Mouse (Mus musculus): ENCODE results near the gene Entpd8.

Entpd8 gene

GRCm38 (mm10) chr2:25095109-25095850, 15.2 kb downstream of the Entpd8 start, which contains the start of gene Noxa1:
Noxa1 (minus strand) TSS chr2:25095149.
- peak; percentile 40 for DNase-seq (ENCODE audit: extremely low spot score)

DNA sequence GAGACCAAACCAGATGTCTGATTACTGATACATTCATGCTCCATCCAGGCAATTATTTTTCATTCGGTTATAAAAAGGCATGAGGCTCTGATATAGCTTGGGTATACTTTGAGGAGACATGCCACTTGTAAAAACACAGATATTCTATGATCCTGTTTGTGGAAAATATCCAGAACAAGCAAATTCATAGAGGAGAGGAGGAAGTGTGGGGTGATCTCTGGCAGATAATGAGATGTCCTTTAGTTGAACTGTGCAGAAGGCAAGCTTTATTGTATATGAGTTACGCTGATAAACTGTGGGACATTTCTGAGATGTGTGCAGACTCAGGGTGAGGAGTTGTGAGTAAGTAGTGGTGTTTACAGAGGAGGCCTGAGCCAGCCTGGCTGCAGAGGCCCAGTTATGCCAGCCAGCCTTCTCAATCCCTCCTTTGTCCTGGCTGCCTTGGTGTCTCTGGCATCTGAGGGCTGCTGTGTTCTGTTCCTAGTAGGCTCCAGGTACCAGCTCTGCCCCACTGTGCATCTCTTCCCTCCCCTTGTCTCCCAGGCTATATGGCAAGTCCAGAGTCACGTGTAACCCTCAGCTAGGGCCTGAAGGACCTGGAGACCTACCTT, 18.0 kb downstream of the Entpd8 start:
- no peak for DNase-seq (ENCODE audit: extremely low spot score)

DNA sequence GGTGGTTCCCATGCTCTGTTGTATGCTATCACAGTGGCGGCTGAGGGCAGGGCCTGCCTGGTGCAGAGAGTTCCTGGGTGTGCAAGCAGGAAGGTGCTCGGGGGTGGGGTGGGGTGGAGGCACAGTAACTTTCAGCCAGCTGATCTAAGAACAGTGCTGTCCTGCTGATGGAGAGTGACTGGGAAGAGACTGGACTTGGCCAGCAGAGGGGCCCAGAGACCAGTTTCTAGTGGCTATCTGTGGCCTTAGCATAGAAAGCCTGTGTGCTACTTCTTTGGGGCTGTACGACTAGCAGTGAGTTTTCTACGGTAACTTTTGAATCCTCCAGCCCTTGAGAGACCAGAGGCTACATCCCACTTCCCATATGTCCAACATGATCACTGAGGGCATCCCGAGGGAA, 18.9 kb downstream of the Entpd8 start:
- DNase-seq (ENCODE audit: extremely low spot score), result peak; percentile 45

DNA sequence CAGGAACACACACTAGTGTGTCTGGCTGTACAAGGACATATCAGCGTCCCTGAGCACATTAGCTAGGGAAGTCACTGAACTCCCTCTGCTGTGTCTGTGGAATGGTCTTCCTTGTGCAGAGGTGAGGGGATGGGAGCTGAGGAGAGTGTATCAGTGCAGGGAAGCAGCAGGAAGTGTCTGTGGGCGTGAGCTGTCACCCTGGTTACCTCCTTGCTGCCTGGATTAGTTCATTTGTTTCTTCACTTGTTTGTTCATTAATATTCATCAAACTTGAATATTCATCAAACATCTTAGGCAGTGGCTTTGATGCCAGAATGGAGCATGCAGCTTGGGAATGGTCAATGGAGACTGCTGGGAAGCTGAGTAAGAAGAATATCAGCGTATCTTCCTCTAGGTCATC, 19.6 kb downstream of the Entpd8 start:
- DNase-seq (ENCODE audit: extremely low spot score), result no peak

DNA sequence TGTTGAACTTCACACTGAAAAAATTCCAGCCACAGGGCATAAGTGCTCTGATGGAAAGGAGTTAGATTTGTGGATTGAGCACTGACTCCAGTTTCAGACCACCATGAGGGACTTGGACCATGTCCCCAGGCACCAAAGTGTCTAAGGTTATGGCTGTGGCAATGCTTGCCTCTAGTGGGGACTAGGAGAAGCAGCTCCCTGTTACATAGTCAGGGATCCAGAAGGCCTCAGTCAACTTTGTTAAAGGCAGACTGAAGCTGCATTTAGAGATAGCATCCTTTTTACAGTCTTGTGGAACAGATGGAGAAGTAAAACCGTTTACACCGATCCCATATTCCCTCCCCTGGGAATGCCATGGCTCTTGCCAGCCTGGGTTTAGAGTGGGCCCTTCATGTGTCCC, 24.0 kb downstream of the Entpd8 start:
- no peak for DNase-seq (ENCODE audit: extremely low spot score)

DNA sequence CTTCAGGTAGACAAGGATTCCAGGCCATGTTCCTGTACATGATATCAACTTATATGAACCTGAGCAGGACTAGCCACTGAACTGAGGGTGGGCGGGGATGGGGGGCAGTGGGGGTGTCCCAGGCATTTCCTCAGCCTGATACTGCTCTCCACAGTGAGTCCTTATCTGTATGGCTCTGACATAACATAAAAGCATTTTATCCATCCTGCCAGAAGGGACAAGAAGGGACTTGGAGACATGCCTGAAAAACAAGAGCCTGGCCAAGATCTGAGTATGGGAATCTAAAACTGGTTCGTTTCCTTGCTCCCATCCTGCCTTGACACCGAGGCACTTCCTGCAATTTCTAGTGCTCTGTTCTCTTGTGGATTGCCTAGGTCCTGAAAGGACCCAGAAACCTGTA, 25.9 kb downstream of the Entpd8 start:
- no peak for DNase-seq (ENCODE audit: extremely low spot score)

DNA sequence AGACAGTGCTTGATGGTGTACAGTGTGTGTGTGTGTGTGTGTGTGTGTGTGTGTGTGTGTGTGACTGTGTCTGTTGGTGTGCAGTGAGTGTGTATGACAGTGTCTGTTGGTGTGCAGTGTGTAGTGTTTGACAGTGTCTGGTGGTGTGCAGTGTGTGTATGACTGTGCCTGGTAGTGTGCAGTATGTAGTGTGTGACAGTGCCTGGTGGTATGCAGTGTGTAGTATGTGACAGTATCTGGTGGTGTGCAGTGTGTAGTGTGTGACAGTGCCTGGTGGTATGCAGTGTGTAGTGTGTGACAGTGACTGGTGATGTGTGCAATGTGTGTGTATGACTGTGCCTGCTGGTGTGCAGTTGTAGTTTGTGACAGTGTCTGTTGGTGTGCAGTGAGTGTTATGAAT, 29.4 kb downstream of the Entpd8 start:
- DNase-seq (ENCODE audit: extremely low spot score), result no peak

DNA sequence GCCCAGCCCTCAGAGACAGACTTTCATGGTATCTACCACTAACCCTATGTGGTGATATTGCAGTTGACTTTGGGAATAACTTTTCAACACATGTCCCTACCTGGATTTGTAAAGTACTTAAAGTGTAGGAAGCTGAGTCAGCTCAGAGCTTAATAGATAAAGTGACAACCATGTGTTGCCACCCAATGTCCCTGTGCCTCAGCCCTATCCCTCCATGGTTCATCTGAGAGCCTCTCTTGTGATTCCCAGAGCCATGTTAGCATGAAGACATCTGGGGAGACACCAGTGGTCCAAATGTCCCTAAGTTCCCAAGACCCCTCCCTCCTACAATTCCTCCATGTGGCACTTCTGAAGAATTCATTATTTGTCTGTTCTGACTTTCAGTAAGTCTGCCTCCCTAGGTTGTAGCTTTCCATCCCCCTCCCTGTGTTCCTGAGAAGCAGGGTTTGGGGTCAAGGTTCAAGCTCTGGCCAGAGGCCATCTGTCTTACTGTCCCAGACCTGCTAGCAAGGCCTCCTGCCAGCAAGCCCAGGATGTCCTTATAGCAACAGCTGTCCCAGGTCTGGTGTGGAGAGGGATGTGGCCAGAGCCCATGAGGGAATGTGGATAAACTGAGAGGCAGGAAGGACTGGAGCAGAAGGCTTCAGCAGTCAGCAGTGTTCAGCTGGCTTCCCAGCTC, 30.5 kb downstream of the Entpd8 start:
- peak; percentile 49 for DNase-seq (ENCODE audit: extremely low spot score)

- no peak for DNase-seq (ENCODE audit: extremely low spot score)
Measured at GRCm38 (mm10) chr2:25111184-25111791, 31.2 kb downstream of the Entpd8 start.

- no peak for DNase-seq (ENCODE audit: extremely low spot score)
Measured at GRCm38 (mm10) chr2:25114308-25114707, 34.2 kb downstream of the Entpd8 start.

- no peak for DNase-seq (ENCODE audit: extremely low spot score)
Measured at GRCm38 (mm10) chr2:25115442-25115841, 35.3 kb downstream of the Entpd8 start.

DNA sequence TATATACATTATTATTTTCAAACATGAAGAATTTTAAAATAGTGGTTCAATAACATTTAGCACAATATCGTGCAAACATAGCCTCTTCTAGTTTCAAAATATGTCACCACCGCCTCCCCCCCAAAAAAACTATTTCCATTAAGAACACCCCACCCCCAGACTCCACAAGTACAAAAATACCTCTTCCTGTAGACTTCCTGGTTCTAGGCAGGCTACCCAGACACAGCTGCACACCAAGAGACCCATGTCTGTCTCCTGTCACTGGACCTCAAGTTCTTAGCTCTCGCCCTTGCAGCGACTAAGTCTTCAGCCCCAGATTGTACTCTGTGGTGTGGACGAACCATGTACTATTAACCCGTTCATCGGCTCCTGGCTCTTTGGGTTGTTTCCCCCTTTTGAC, 40.9 kb downstream of the Entpd8 start:
- DNase-seq (ENCODE audit: extremely low spot score), result no peak

DNA sequence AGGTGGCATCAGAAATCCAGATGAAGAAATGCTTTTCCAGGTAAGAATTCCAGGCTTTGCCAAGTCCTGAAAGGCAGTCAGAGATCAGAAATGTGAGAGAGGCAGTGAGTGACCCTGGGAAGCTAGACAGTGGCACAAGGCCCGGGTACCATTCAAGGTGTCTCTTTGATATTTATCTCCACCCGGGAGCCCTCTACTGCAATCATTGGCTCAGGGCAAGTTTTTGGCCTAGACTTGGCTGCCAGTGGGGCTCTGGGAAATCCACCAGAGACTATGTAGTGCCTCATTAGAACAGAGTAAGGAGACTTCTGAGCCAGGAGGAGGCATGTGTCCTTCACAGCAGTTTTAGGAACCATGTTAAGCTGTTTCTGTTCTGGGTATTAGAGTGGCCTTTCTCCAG, 42.6 kb downstream of the Entpd8 start:
- DNase-seq (ENCODE audit: extremely low spot score), result no peak

DNA sequence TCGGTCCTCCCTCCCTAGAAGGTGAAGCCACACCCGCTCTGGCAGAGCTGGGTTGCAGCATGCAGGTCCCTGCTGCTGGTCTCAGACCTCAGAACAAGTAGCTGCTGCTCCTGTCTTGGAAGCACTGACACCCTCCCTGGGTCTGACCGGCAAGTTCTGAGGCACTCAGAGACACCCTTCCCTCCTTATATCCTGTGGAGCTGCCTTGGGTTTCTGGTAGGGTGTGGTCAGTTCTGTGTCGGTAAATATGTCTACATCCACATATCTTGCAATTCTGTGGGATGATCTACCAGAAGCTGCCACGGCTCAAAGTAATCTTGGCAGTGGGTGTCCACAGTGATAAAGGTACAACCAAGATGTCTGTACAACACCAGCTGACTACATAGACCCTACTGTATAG, 43.4 kb downstream of the Entpd8 start:
- DNase-seq (ENCODE audit: extremely low spot score), result no peak

- DNase-seq (ENCODE audit: extremely low spot score), result no peak
Measured at GRCm38 (mm10) chr2:25124411-25124810, 44.3 kb downstream of the Entpd8 start.

DNA sequence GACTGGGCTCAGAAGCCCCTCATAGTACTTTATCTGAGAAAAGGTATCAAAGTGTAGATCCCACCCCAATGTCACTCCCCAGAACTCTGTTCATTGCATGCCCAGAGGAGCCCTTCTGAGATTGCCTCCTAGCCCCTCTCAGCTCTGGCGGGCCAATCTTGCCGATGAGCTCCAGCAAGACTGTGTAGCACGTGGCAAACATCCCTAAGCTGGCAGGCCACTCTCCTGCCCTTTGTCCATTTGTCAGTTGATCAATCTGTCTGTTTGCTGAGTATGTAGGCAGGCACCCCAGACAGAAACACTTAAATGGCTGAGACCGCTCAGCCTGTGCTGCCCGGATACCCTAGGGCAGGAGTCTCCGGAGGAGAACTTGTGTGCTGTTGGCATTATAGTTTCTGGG, 45.0 kb downstream of the Entpd8 start:
- no peak for DNase-seq (ENCODE audit: extremely low spot score)

DNA sequence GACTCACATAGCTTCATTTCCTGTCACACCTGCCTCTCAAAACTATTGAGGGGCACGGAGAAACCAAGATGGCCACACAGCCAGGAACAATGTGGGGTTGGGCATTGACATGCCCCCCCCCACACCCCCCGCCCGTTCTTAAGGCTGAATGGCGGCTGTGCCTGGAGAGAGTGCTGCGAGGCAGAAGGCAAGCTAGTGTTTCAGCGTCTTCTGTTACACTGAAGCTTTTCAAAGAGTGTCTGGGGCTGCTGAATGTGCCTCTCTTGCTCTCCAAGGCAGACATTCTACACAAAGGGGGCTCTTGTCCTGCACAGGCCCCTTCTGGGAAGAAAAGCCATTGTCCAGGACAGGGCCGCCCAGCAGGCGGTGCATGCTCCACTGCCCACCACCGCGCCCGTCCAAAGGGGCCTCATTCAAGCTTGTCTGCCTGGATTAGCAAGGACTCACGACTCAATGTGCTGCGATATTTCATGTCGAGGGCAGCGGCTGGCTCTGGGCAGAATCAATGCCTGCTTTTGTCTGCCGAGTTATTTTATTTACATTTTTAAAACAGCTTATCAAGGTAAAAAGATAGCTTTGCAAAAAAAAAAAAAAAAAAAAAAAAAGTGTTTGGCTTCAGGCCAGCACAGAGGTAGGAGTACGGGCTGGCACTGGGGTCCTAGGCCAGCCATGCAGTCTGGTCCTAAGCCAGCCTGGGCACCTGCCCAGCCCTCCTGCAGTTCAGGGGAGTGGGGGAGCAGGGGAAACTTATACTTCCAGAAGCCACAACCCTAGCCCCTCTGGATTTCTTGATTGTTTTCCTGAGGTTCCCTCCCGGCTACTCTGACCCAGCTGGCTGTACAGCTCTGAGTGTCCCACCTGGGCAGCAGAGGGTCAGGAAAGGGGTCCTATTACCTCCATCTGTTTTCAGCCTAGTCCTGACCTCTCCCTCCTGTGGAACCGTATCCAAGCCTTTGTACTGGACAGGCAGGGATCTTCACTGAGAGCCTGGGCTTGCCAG, 46.2 kb downstream of the Entpd8 start:
- DNase-seq (ENCODE audit: extremely low spot score), result peak; percentile 85

DNA sequence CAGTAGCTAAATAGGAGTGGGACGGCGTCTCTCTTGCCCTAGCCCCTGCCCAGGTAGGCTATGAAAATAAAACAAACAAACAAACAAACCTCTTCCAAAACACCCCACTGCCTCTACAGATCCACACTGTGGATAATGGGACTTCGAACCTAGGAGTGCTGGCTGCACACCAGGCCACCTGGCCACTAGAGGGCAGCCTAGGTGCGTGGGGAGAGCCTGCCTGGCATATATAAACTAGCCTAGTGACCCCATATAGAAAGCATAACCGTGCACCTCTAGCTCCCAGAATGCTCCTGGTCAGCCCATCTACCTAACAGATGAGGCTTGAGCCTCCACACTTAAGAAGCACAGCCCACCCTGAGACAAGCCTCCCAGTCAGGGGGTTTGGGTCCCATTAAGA, 47.1 kb downstream of the Entpd8 start:
- peak; percentile 61 for DNase-seq (ENCODE audit: extremely low spot score)

DNA sequence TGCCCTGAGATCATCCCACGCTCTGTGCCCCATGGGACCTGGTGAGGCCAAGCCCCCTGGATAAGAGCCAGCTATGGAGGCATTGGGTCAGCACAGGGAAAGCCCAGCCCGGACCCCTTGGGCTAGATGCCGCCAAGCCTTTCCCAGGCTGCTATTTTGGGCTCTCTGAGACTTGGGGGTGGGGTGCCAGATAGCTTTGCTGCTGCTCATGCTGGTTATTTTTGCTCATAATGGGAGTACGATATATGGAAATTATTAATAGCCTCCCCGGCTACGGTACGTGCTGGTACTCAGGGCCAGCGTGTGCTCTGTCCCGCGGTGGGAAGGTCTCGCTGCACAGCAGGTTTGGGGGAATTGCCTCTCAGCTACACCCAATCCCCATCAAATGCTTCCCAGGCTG, 48.0 kb downstream of the Entpd8 start:
- DNase-seq (ENCODE audit: extremely low spot score), result no peak

DNA sequence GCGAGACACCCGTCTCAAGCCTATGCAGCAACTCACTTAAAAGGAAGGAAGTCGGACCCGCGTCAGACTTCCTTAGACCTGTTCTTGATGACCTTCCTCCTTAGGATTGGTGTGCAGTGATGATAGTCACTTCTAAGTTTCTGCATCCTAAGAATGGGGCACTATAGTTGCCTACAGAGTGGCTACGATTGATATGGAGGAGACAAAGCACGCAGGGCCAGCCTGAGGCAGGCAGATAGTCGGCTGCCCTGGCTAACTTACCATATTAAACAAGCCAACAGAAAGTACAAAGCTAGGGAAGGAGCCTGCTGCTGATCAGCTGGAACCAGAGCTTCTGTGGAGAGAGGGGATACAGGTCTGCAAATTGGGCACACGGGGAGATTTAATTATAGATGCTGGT, 51.5 kb downstream of the Entpd8 start:
- DNase-seq (ENCODE audit: extremely low spot score), result no peak
